Mouse (Mus musculus): ENCODE results near the gene Pdlim7. TPM values are rescaled to one million over a fixed set of nuclear protein-coding genes. Genes with fewer than 3 reads are reported as not detected.

Pdlim7 gene
- total RNA-seq, 1 experiment from 2014 or later: 18.7 TPM

GRCm38 (mm10) chr13:55486029-55486794 lies 27.3 kb downstream of the Pdlim7 start:
- no peak for DNase-seq

GRCm38 (mm10) chr13:55484520-55485088 lies 28.9 kb downstream of the Pdlim7 start:
- DNase-seq: no peak

- no peak for DNase-seq
Measured at GRCm38 (mm10) chr13:55483593-55483992, 29.9 kb downstream of the Pdlim7 start.

GRCm38 (mm10) chr13:55483071-55483470 lies 30.4 kb downstream of the Pdlim7 start:
- DNase-seq: no peak

- DNase-seq: peak; percentile 53
Measured at GRCm38 (mm10) chr13:55482542-55482941, 30.9 kb downstream of the Pdlim7 start.

- no peak for DNase-seq
Measured at GRCm38 (mm10) chr13:55479929-55480328, 33.5 kb downstream of the Pdlim7 start.

- DNase-seq: no peak
Measured at GRCm38 (mm10) chr13:55479008-55479407, 34.5 kb downstream of the Pdlim7 start.

GRCm38 (mm10) chr13:55478036-55478435 lies 35.4 kb downstream of the Pdlim7 start:
- peak; percentile 52 for DNase-seq

- DNase-seq: no peak
Measured at GRCm38 (mm10) chr13:55477492-55477891, 36.0 kb downstream of the Pdlim7 start.

GRCm38 (mm10) chr13:55476256-55476655 lies 37.2 kb downstream of the Pdlim7 start:
- DNase-seq: no peak

- no peak for DNase-seq
Measured at GRCm38 (mm10) chr13:55475750-55476149, 37.7 kb downstream of the Pdlim7 start.

- no peak for DNase-seq
Measured at GRCm38 (mm10) chr13:55474621-55475069, 38.8 kb downstream of the Pdlim7 start.

GRCm38 (mm10) chr13:55473961-55474360 lies 39.5 kb downstream of the Pdlim7 start:
- DNase-seq: no peak

- DNase-seq: no peak
Measured at GRCm38 (mm10) chr13:55473076-55473831, 40.2 kb downstream of the Pdlim7 start.

GRCm38 (mm10) chr13:55472132-55473022 lies 41.1 kb downstream of the Pdlim7 start:
- peak; percentile 59 for DNase-seq

GRCm38 (mm10) chr13:55471819-55472131 lies 41.7 kb downstream of the Pdlim7 start:
- DNase-seq: no peak

- DNase-seq: peak; percentile 85
Measured at GRCm38 (mm10) chr13:55471156-55471818, 42.2 kb downstream of the Pdlim7 start.

- peak; percentile 55 for DNase-seq
Measured at GRCm38 (mm10) chr13:55470372-55470771, 43.1 kb downstream of the Pdlim7 start.

- DNase-seq: peak; percentile 62
Measured at GRCm38 (mm10) chr13:55468851-55469560, 44.5 kb downstream of the Pdlim7 start.

GRCm38 (mm10) chr13:55465830-55466440 lies 47.5 kb downstream of the Pdlim7 start:
- DNase-seq: no peak
